Mouse (Mus musculus): ENCODE results near the gene Myof.

DNA sequence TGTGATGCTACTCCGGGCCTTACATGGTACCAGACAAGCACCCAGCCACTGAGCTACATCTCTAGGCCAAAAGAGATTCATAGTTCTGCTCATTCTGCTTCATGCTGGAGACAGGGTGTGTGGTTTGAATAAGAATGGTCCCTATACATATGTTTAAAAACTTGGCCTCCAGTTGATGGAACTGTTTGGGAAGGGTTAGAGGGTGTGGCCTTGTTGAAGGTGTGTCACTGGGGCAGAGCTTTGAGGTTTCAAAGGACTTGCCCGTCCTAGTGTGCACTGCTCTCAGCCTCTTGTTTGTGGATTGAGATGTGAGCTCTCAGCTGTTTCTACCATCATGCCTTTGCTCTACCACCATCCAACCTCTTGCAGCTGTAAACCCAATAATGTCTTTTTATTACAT is 43.4 kb downstream of the Myof start:
- no peak for TF ChIP-seq HCFC1 (IDR thresholded peaks at IDR 0.05; ENCODE audit: borderline replicate concordance, insufficient read depth, low read length)
- TF ChIP-seq ZC3H11A (IDR thresholded peaks at IDR 0.05; ENCODE audit: borderline replicate concordance, low read depth, low read length), result no peak
- TF ChIP-seq MAFK (IDR thresholded peaks at IDR 0.05; ENCODE audit: insufficient read depth, low read depth, low read length), result no peak
